Mouse (Mus musculus): ENCODE results near the gene Tmem200c. TPM values are rescaled to one million over a fixed set of nuclear protein-coding genes. Genes with fewer than 3 reads are reported as not detected.

Tmem200c gene
- polyA plus RNA-seq, 2 experiments from 2014 or later = not detected

Other genes starting within 250 kb of the Tmem200c start
- gene Epb41l3, start 249.1 kb downstream of the Tmem200c start, polyA plus RNA-seq (2017; shearing (Covaris generic)) = under 1 TPM; 0.42 to 0.66 TPM

All from activated CD4-positive, CD25-positive, alpha-beta regulatory T cell, adult 4 months (primary cell).